Mouse (Mus musculus) left cerebral cortex, postnatal 25 days (tissue): ENCODE measurements at regions not wholly inside any gene's neighbourhood (a gene's known extent, or its start where the extent isn't known, plus 50 kb on each side); places are given as distances from the start of the nearest gene placed in this dataset.

Source experiments
- DNase-seq, 2 experiments: peaks; one replicate each; pipeline ENCODE4 v3.0.0; 2022; ENCODE audit warnings: low spot score in 2 of 2, mixed read lengths in 1 of 2
- intact Hi-C: fragments of 180-260 bp; cut with DNase I; formaldehyde crosslinking; loops from one replicate; pipeline ENCODE4 v1.15.1; 2025

GRCm38 (mm10) chr16:69800955-69801598, 62.5 kb downstream of the Speer2 start:
- intact Hi-C loops: no loop called here
- no peak for DNase-seq

DNA sequence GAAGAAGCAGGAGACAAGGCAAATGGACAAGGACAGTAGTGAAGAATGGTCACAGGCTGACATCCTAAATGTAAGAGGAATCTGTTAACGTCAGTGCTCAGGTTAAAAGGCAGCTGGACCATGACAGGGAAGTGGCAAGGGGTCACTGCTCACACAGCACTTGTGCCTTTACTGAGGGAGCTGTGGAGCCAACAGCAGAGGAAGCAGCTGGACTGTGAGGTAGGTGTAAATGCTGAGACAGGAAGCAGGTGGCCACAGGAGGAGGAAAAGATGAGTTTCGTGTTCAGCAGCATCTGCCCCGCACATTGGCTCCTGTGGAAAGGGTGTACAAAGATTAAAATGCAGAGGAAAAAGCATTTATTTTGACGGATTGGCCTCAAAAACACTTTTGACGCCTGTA, 67.2 kb downstream of the Speer2 start:
- no peak for DNase-seq
- intact Hi-C loops: no loop called here

DNA sequence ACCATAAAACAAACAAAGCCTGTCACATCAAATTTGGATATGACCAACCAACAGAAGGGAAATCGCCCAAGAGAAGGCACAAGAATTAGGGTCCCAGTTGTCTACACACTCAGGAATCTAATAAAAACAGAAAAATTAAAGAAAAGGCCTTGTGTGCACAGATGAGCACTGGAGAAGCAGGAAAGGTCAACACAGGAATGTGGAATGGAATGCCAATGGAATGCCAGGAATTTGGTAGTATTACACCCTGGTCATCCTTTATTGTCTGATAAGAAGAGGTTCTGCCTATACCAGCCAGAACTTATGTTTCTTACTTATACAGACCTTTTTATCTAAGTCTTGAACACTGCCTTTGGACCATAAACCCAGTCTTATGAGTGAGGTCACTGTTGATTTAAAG, 72.9 kb downstream of the Speer2 start:
- intact Hi-C loops: no loop called here
- no peak for DNase-seq

- intact Hi-C loops: loop anchor here (10.0 kb wide), 1 partner anchor 324 kb away; no protein-coding TSS in a partner anchor
- peak; percentile 11 to 79 for DNase-seq
Observed at GRCm38 (mm10) chr16:69770768-69771167, 92.8 kb downstream of the Speer2 start.
